Mouse (Mus musculus): ENCODE results near the gene Vash1.

The Vash1 gene

DNA sequence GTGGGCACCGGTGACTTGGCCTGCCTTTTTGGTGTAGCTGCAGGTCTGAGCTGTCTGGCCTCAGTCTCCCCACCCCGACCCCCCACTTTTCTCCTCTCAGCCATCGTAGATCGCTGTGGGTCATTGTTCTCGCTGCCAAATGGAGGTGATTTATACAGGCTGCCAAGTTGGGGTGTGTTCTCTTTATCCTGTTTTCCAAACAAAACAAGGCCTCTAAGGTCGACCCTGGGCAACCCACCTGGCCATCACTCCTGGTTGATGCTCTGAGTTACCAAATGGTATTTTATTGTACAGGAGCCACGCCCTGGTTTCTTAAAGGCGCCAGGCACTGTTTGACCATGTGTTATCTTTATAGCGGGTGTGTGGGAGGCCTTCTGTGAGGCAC lies 1.0 kb downstream of the Vash1 start:
- ChIA-PET CTCF (interaction anchor here in 2 of 4 experiments (0.6 to 1.0 kb wide), 3 partner anchors 36 to 305 kb away, joined by 3 to 4 read pairs (median 3); no protein-coding TSS in a partner anchor), POLR2A (interaction anchor here (0.5 to 4.2 kb wide), 8 partner anchors 8 to 175 kb away, joined by 3 to 38 read pairs (median 6); no protein-coding TSS in a partner anchor)

DNA sequence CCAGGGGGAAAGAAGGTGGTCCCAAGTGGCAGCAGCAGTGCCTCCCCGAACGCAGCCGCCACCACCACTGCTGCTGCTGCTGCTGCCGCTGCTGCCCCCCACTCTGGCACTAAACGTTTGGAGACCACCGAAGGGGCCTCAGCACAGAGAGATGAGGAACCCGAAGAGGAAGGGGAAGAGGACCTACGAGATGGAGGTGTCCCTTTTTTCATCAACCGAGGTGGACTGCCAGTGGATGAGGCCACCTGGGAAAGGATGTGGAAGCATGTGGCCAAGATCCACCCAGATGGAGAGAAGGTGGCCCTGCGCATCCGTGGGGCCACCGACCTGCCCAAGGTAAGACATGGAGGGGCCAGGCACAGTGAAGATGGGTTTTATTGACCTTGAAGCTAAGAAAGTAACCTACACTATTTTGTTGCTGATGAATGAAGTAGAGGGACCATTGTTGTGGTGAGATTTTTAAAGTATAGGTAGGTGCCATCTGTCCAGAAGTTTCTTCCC lies 1.5 kb downstream of the Vash1 start:
- POLR2A ChIA-PET, result interaction anchor here in 3 of 4 experiments (1.0 to 4.2 kb wide), 3 partner anchors 8 to 35 kb away, joined by 3 to 23 read pairs (median 7); no protein-coding TSS in a partner anchor
- CTCF ChIA-PET, result interaction anchor here in 2 of 4 experiments (0.6 kb wide), 2 partner anchors 120 to 305 kb away, joined by 4 read pairs; no protein-coding TSS in a partner anchor

DNA sequence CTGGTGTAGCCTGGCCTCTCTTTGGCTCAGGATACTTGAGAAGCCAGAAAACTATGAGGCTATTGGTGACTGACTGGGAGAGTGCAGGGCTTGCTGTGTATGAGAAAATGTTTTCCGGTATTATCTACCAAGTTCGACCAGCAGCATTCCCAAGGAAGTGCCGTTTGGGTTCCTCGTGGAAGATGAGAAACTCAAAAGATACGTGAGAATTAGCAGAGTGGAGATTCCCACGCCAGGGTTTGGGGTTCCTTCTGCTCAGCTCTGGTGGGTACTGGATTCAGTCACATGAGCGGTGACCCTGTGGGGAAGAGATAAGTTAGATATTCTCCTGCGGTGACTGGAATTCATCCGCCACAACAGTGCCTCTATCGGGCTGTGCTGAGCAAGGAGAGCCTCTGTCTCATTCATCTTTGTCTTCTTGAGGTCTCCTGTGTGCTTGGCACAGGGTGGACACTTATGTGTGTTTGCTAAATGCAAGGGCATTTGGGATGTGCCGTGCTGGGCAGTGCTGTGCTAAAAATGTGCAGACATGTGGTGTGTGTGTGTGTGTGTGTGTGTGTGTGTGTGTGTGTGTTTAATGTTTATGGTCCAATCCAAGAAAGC lies 2.2 kb downstream of the Vash1 start:
- ChIA-PET POLR2A (interaction anchor here in 2 of 4 experiments (0.6 to 1.1 kb wide), 3 partner anchors 9 to 192 kb away, joined by 3 read pairs; no protein-coding TSS in a partner anchor), CTCF (interaction anchor here in 1 of 4 experiments (0.6 kb wide), 2 partner anchors 120 to 306 kb away, joined by 3 to 4 read pairs; no protein-coding TSS in a partner anchor)

DNA sequence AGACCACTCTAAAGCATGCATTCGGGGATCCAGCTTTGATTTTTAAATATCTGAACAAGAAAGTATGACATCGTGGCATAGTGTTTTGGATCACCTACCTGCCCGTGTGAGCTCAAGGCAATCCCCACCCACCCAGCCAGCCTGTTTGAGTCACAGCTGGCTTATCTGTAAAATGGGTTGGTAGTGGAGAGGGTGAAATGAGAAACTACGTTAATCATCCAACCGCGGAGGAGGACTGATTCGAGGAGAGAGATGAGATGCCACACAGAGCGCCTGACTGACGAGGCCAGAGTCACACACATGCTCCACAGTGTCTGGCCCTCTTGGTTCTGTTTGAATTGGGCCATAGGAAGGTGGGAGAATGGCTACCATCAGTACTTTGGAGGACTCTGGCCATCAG lies 3.1 kb downstream of the Vash1 start:
- POLR2A ChIA-PET, result interaction anchor here in 3 of 4 experiments (0.6 to 1.1 kb wide), 4 partner anchors 10 to 191 kb away, joined by 3 read pairs; no protein-coding TSS in a partner anchor

DNA sequence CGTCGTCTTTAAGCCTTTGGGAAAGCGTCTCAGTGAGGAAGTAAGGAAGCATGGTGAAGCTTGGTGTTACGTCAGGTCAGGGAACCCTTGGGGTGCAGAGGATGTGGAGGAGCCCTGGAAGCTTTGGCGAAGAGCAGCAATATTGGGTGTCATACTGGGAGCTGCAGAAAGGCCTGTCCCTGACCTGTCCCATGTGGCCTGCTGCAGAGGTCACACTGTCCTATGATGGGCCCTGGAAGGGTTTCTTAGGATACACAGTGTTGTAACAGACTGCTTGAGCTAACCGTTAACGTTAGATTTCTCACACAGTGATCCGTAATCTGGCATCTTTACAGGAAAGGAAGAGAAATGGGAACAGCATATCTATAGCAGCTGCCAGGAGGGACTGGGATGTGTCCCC lies 3.7 kb downstream of the Vash1 start:
- ChIA-PET POLR2A (interaction anchor here in 1 of 4 experiments (0.9 kb wide), 1 partner anchor 180 kb away, joined by 3 read pairs; no protein-coding TSS in a partner anchor), CTCF (no interaction called here)

More for the DNA sequence above, 3.1 kb downstream of the Vash1 start:
- CTCF ChIA-PET, result interaction anchor here in 1 of 4 experiments (0.6 kb wide), 1 partner anchor 307 kb away, joined by 3 read pairs; no protein-coding TSS in a partner anchor

DNA sequence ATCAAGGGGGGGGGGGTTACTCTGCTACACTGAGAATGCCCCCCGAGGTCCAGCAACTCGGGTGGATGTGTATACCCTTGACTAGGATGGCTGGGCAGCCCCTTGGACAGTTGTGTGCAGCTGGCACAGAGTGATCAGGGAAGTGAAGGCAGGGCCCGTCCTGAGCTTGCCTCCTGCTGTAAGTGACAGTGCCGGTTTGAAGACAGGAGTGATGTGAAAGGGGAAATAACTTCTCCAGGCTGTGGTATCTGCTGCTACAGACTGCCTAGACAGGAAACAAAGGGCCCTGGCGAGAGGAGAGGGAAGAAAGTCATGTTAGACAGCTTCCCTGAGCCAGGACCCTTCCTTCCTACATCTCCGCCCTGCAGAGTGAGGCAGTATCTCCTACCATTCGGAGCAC lies 5.2 kb downstream of the Vash1 start:
- CTCF ChIA-PET, result interaction anchor here in 1 of 4 experiments (0.7 kb wide), 1 partner anchor 206 kb away, joined by 10 read pairs; no protein-coding TSS in a partner anchor
- POLR2A ChIA-PET, result interaction anchor here in 3 of 4 experiments (0.6 to 3.1 kb wide), 6 partner anchors 10 to 166 kb away, joined by 3 to 7 read pairs (median 5); no protein-coding TSS in a partner anchor

DNA sequence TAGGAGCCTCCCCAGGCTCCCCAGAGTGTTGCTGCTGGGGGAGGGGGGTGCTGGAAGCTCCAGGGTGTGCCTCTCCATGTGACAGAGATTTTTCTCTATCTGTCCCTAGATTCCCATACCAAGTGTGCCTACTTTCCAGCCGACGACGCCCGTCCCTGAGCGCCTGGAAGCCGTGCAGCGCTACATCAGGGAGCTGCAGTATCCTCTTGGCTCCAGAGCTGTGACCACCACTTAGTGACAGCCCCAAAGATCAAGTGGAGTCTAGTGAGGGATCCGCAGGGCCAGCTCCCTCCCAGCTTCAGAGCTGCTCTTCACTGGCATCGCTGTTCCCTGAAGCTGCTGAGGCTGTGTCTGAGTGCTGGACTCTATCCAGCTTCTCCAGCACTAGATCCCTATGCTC lies 6.8 kb downstream of the Vash1 start:
- ChIA-PET POLR2A (interaction anchor here in 2 of 4 experiments (0.9 to 3.1 kb wide), 2 partner anchors 8 to 10 kb away, joined by 3 to 7 read pairs; no protein-coding TSS in a partner anchor), CTCF (interaction anchor here in 3 of 4 experiments (0.6 to 0.9 kb wide), 4 partner anchors 111 to 368 kb away, joined by 3 to 6 read pairs (median 3); no protein-coding TSS in a partner anchor)

DNA sequence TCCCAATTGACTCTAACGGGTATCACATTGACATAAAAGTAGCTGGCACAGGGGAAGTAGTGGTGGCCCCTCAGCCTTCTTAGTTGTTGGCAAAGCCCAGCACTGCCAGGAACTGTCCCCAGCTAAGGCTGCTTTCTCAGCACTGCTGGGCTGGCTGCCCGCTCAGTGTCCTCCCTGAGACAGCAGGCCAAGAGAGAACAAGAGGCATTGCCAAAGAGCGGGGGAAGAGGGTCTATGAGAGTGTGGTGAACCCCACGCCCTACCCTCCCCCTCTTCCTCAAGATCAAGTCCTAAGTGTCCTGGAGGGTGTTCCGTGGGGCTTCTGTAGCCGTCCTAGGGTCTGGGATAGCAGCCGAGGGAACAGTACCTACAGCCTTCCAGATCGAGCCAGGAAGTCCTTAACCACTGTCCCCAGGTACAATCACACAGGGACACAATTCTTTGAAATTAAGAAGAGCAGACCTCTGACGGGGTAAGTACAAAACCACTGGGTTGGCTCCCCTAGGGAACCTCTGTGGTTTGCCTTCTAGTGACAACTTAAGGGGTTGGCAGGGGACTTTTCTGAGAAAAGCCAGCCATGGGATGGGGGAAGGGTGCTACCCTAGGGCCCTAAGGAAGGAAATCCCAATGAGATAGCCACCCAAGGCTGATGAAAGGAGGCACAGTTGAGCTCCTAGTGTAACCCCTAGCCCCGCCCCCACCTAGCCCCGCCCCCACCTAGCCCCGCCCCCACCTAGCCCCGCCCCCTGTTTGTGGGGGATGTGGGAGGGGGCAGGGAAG lies 8.2 kb downstream of the Vash1 start:
- ChIA-PET POLR2A (interaction anchor here (0.6 to 4.5 kb wide), 22 partner anchors 8 to 522 kb away, joined by 3 to 38 read pairs (median 4); partner anchors contain the start of genes Cipc (in 2 of the 4), Angel1 (in 1 of the 4), Pomt2 (in 1 of the 4) and Vash1 (in 1 of the 4)), CTCF (interaction anchor here in 3 of 4 experiments (0.6 to 1.4 kb wide), 6 partner anchors 8 to 312 kb away, joined by 3 to 7 read pairs (median 4); partner anchors contain the start of gene Vash1 (in 1 of the 3))

DNA sequence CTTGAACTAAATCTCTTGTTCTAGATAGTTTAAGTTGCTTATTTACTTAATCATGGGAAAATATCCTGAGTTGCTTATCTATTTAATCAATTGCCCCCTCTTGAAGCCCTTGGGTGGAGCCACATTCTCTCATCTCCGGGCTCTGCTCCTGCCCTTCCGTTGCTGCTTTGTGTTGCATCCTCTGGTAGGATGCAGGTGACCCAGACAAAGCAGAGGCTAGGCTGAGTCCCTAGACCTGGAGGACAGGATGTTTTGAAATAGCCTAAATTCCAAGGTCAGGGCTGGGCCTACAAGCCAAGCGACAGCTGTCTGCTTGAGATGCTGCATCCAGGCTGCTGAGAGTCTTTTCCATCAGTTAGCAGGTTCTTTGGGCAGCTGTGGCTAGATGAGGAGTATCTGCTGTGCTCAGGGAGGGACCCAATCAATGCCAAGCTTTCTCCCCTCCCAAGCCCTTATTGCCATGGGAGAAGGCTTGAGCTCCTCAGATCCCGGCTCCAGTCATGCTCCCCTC lies 9.0 kb downstream of the Vash1 start:
- CTCF ChIA-PET, result interaction anchor here in 3 of 4 experiments (0.9 to 1.9 kb wide), 8 partner anchors 9 to 311 kb away, joined by 3 to 7 read pairs (median 4); partner anchors contain the start of gene Vash1 (in 1 of the 3)
- POLR2A ChIA-PET, result interaction anchor here (0.6 to 4.5 kb wide), 35 partner anchors 8 to 909 kb away, joined by 3 to 38 read pairs (median 4); partner anchors contain the start of genes Vash1 (in 3 of the 4), Cipc (in 2 of the 4), Angel1 (in 1 of the 4) and Pomt2 (in 1 of the 4)

DNA sequence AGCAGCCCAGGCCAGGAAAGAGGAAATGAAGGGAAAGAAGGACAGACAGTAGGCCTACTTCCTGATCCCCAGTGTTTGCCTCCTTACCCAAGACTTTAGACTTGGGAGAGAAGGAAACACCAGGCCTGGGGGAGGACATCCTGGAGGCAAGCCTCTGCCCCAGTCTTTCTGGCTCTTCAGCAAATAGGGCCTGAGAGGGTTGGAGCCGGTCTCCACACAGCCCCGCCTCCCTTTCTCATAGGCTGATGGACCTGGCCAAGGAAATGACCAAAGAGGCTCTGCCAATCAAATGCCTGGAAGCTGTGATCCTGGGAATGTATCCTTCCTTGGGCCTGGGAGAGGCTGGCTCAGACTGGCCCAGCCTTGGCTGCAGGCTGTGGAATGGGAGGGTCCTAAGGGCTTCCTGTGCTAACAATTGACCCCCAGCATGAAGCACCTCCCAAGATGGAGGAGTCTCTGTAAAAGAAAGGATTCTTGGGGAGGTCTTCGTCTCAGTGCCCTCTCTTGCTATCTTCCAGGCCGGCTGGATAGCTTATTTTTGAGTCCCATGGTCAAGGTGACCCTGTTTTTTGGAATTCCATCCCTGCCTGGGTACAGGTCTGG lies 9.6 kb downstream of the Vash1 start:
- CTCF ChIA-PET, result interaction anchor here in 3 of 4 experiments (0.9 to 1.9 kb wide), 9 partner anchors 9 to 365 kb away, joined by 3 to 7 read pairs (median 3); partner anchors contain the start of gene Vash1 (in 1 of the 3)
- POLR2A ChIA-PET, result interaction anchor here (0.5 to 4.5 kb wide), 36 partner anchors 8 to 910 kb away, joined by 3 to 38 read pairs (median 5); partner anchors contain the start of genes Cipc (in 3 of the 4), Vash1 (in 3 of the 4) and Angel1 (in 1 of the 4)

DNA sequence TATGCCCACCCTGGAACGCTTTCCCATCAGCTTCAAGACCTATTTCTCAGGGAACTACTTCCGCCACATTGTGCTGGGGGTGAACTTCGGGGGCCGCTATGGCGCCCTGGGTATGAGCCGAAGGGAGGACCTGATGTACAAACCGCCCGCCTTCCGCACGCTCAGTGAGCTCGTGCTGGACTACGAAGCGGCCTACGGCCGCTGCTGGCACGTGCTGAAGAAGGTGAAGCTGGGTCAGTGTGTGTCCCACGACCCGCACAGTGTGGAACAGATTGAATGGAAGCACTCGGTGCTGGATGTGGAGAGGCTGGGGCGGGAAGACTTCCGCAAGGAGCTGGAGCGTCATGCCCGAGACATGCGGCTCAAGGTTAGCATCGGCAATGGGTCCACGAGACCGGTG lies 10.4 kb downstream of the Vash1 start:
- ChIA-PET POLR2A (interaction anchor here in 3 of 4 experiments (0.6 to 4.5 kb wide), 25 partner anchors 10 to 364 kb away, joined by 3 to 38 read pairs (median 5); partner anchors contain the start of genes Vash1 (in 3 of the 3) and Cipc (in 1 of the 3)), CTCF (interaction anchor here in 3 of 4 experiments (0.5 to 1.9 kb wide), 7 partner anchors 26 to 364 kb away, joined by 3 to 5 read pairs (median 3); no protein-coding TSS in a partner anchor)

DNA sequence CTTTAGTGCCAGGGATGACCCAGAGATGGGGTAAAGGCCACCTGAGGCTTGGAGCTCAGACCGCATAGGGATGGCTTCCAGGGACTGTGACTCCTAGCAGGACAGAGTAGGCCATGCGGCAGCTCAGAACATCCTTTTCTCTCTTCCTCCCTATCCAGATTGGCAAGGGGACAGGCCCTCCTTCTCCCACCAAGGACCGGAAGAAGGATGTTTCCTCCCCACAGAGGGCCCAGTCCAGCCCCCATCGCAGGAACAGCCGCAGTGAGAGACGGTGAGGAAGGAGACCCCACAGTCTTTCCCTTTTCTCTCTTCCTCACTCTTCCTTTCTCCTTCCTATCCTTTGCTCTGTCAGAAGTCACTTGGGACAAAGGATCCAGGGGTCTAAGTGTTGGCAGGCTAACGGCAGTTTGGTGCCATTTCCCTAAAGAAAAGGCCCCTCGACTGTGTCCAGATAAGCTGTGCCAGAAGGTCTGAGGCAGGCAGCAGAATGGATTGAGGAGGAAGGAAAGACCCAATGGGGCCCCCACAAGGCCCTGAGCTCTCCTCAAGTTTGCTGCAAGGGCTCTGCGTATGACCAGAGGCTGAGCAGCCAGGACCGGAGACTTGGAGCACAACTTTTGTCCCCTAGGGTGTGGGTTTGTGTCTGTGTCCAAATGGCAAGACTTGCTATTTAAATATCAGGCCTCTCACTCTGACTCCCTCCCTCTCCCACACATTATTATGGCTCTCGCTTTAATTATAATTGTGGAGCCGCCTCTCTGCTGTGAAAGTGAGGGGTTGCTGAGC lies 12.4 kb downstream of the Vash1 start:
- POLR2A ChIA-PET, result interaction anchor here in 3 of 4 experiments (0.6 to 4.5 kb wide), 15 partner anchors 10 to 667 kb away, joined by 3 to 27 read pairs (median 4); partner anchors contain the start of gene Vash1 (in 1 of the 3)
- CTCF ChIA-PET, result interaction anchor here in 2 of 4 experiments (0.6 to 2.3 kb wide), 2 partner anchors 25 to 35 kb away, joined by 7 to 8 read pairs; no protein-coding TSS in a partner anchor

DNA sequence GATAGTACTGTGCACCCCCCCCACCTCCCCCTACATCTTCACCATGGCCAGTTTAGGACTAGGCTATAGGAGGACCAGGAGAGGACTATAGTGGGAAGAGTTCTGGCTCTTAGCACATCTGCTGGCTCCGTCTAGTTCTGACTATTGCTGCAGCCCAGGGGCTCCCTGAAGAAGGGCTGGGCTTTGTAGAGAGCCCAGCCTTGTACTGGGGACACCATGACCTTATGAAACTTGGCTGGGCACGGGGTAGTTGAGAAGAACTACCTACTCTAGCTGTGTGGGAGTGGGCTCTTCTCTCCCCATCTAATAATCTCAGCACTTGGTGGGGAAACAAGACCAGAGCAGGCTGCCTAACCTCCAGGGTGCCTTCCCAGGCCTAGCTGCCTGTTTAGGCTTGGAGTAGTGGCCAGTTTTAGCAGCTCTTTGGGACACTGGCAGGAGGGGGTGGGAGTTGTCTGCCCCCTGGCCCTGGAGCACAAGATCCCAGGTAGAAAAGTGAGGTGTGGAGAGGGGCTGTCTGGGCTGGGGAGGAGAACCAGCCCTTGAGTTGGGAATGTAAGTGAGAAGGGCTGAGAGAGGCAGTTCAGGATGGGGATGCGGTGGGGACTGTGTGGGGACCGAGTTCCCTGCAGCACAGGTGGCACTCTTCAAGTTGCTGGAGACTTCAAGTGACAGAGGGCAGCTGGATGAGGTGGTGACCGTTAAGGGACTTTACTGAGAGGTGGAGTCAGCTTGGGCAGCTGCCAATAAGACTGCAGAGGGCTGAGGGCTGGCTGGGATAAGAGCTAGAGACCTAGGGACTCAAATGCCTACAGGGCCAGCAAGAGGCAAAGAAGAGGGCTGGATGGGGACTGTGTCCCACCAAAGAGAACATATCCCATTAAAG lies 14.2 kb downstream of the Vash1 start:
- ChIA-PET CTCF (no interaction called here), POLR2A (interaction anchor here in 2 of 4 experiments (0.5 to 1.2 kb wide), 3 partner anchors 239 to 446 kb away, joined by 3 to 4 read pairs (median 3); no protein-coding TSS in a partner anchor)

DNA sequence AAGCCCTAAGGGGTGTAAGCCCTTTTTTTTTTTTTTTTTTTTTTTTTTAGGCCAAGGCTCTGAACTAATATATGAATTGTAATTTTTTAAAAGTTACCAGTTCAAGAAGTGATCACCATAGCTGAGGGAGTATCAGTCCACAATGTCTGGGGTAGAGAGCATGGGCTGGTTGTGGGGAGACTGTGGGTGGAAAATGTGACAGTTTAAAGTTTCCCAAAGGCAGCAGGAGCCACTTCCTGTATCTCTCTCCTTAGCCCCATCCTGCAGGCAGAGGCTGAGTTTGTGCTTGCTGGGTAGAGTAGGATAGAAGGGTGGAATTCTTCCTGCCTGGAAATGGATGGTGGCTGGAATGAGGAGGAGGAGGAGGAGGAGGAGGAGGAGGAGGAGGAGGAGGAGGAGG lies 14.9 kb downstream of the Vash1 start:
- ChIA-PET POLR2A (interaction anchor here in 1 of 4 experiments (0.6 to 0.7 kb wide), 2 partner anchors 8 to 240 kb away, joined by 3 read pairs; no protein-coding TSS in a partner anchor), CTCF (interaction anchor here in 2 of 4 experiments (0.6 to 1.0 kb wide), 2 partner anchors 22 to 38 kb away, joined by 3 to 5 read pairs; no protein-coding TSS in a partner anchor)

DNA sequence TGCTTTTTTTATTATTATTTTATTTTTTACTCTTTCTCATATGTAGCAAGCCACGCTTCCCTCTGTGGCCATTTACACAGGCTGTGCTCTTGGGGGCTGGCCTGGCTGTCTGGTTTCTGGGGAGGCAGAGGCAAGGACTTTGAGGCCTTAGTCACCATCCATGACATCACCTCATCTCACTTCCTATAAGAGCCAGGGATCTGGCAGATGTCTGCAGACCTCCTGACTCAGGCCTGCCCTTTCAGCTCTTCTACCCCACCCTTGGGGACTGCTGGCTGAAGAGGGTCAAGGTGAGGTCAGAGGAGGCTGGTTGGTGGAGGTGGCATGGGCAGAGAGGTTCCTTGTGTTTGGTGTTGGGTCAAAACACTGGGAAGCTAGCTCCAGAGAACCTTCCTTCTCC lies 15.9 kb downstream of the Vash1 start:
- CTCF ChIA-PET, result interaction anchor here in 2 of 4 experiments (0.6 to 1.0 kb wide), 2 partner anchors 21 to 354 kb away, joined by 3 to 9 read pairs; no protein-coding TSS in a partner anchor

More for the DNA sequence above, 15.9 kb downstream of the Vash1 start:
- POLR2A ChIA-PET, result interaction anchor here in 2 of 4 experiments (1.2 to 2.0 kb wide), 3 partner anchors 10 to 224 kb away, joined by 4 to 7 read pairs (median 7); no protein-coding TSS in a partner anchor

Measured in embryonic stem cell, embryonic (primary cell).